Mouse (Mus musculus) cerebellum, adult 2 months (tissue): ENCODE measurements at regions not wholly inside any gene's neighbourhood (a gene's known extent, or its start where the extent isn't known, plus 50 kb on each side); places are given as distances from the start of the nearest gene placed in this dataset.

Experiments used
- DNase-seq, 2 experiments: peaks; one replicate each; pipeline ENCODE4 v3.0.0; 2021
- H3K27ac ChIP-seq: fragments of 200-500 bp; 2 replicates; pipeline ENCODE4 v1.5.1; 2012; ENCODE audit warnings: low read length, control low read depth, inconsistent platforms; ENCODE audit not compliant: insufficient read depth
- H3K27me3 ChIP-seq: fragments of 200-500 bp; 2 replicates; pipeline ENCODE4 v1.6.1; 2012; ENCODE audit warnings: inconsistent platforms, mild to moderate bottlenecking, low read length, moderate library complexity; ENCODE audit not compliant: control insufficient read depth, insufficient read depth
- H3K4me1 ChIP-seq: fragments of 200-500 bp; 2 replicates; pipeline ENCODE4 v1.6.1; 2011; ENCODE audit warnings: low read length; ENCODE audit not compliant: control insufficient read depth, insufficient read depth
- H3K4me3 ChIP-seq: fragments of 200-500 bp; replicated peaks from 2 replicates; pipeline ENCODE3; 2011; ENCODE audit warnings: mild to moderate bottlenecking, low read depth, low read length, control low read depth; ENCODE audit not compliant: insufficient read depth
- CTCF ChIP-seq: fragments of 200-500 bp; IDR thresholded peaks from 2 replicates; pipeline ENCODE4 v1.5.1; 2011; ENCODE audit warnings: low read depth, mild to moderate bottlenecking, control low read depth, low read length, moderate library complexity, borderline replicate concordance; ENCODE audit not compliant: insufficient read depth
- POLR2A ChIP-seq: fragments of 200-500 bp; IDR thresholded peaks from 2 replicates; pipeline ENCODE4 v1.6.1; 2011; ENCODE audit warnings: low read length, control low read depth, borderline replicate concordance; ENCODE audit not compliant: insufficient read depth
- WGBS: fragments of 180-500 bp; shearing (Covaris S2); methylation state at CpG from one replicate; pipeline ENCODE4 v1.1.7; 2018; 5-methylcytosine and 5-hydroxymethylcytosine counted together

- TF ChIP-seq CTCF (no peak), POLR2A (no peak)
- Histone ChIP-seq H3K4me1 (no peaks in the 10 kb centered on the region), H3K27me3 (no peaks in the 10 kb centered on the region), H3K4me3 (no peak overlapping the region), H3K27ac (no peak overlapping the region)
- 86% methylated on average over 2 of the region's 2 CpGs for WGBS
- DNase-seq = no peak
Observed at GRCm38 (mm10) chr15:27381565-27381964, 84.9 kb upstream of the Ank start.

- no peak overlapping the region for H3K4me3 ChIP-seq
- WGBS = 98% methylated on average over 2 of the region's 2 CpGs
- DNase-seq = no peak
- TF ChIP-seq CTCF = no peak
- no peak for TF ChIP-seq POLR2A
- no peaks in the 10 kb centered on the region for H3K4me1 ChIP-seq
- H3K27ac ChIP-seq = no peak overlapping the region
- no peaks in the 10 kb centered on the region for H3K27me3 ChIP-seq
Observed at GRCm38 (mm10) chr15:27390567-27390966, 75.9 kb upstream of the Ank start.

DNA sequence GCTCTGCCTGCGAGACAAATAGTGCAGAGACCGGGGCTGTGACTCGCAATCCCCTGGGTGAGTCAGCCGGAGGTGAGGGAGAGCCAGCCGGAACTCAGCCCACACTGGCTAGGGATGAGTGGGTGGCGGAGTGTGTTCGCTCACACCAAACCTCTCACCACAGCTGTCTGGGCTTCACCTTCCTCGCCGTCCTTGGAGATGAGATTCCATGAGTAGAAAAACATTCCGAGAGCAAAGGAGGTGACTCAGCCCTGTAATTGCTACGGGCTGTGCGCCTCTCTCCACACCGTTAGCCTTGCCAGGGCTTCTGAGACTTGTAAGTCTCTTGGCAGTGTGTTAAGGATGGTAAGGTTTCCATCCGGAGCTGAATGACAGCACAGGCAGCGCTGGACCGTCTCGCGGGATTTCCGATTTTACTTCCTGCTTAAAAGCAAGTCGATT is 60.7 kb upstream of the Ank start:
- Histone ChIP-seq H3K4me3 (no peak overlapping the region), H3K27ac (no peak overlapping the region)

GRCm38 (mm10) chr15:27409856-27410255 is 56.6 kb upstream of the Ank start:
- 95% methylated on average over 8 of the region's 8 CpGs for WGBS
- TF ChIP-seq CTCF (no peak), POLR2A (no peak)
- no peak for DNase-seq
- H3K27ac ChIP-seq = no peak overlapping the region
- H3K4me3 ChIP-seq = no peak overlapping the region
- H3K4me1 ChIP-seq = no peaks in the 10 kb centered on the region
- no peaks in the 10 kb centered on the region; the same call in 1 of the 2 replicates for H3K27me3 ChIP-seq

More for the DNA sequence above, 60.7 kb upstream of the Ank start:
- H3K4me1 ChIP-seq = no peaks in the 10 kb centered on the region
- no peak for DNase-seq
- TF ChIP-seq CTCF = no peak
- TF ChIP-seq POLR2A = no peak
- 84% methylated on average over 20 of the region's 20 CpGs for WGBS
- H3K27me3 ChIP-seq = no peaks in the 10 kb centered on the region; the same call in 1 of the 2 replicates

DNA sequence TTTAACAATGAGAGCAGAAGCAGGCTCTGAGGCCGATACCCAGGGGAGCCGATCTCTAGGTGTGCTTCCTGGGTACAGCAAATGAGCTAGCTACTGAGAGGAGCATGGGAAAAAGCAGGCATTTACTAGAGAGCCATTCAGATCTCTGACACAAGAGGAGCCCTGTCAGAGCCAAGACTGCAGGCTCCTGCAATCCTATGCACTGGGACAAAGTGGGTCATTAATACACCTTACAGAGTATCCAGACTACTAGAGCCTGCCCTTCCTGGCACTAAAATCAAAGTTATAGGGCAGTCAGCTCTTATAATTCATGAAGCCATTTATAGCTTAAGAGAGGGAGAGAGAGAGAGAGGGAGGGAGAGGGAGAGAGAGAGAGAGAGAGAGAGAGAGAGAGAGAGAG is 54.2 kb upstream of the Ank start:
- 82% methylated on average over 2 of the region's 2 CpGs for WGBS
- DNase-seq = peak in 1 of 2 experiments; percentile 9
- TF ChIP-seq POLR2A = no peak
- TF ChIP-seq CTCF = no peak
- H3K4me1 ChIP-seq = no peaks in the 10 kb centered on the region
- H3K27me3 ChIP-seq = no peaks in the 10 kb centered on the region; the same call in 1 of the 2 replicates
- no peak overlapping the region for H3K4me3 ChIP-seq
- no peak overlapping the region for H3K27ac ChIP-seq

DNA sequence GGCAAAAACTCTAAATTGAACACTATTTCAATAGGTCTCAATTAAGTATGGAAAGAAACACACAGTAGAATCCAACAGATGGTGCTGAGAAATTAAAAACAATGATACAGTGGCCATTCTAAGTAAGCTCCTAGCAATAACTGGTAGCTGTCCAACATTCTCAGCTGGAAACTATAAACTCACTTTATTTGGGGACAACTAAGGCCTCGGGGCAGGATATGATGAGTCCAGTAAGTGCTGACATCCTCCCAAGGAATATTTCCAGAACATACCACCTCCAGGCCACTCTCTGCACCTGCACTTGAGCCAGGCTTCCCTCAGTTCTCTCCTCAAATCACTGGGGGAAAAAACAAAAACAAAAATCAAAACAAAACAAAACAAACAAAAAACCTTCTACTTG is 53.7 kb upstream of the Ank start:
- WGBS = 10% methylated on average over 1 of the region's 1 CpGs
- H3K27ac ChIP-seq = no peak overlapping the region
- no peaks in the 10 kb centered on the region for H3K4me1 ChIP-seq
- no peaks in the 10 kb centered on the region; the same call in 1 of the 2 replicates for H3K27me3 ChIP-seq
- DNase-seq = peak in 1 of 2 experiments; percentile 40
- TF ChIP-seq POLR2A (no peak), CTCF (no peak)
- H3K4me3 ChIP-seq = no peak overlapping the region

- TF ChIP-seq CTCF = no peak
- no peak for TF ChIP-seq POLR2A
- no peak overlapping the region for H3K27ac ChIP-seq
- 86% methylated on average over 7 of the region's 7 CpGs for WGBS
Observed at GRCm38 (mm10) chr15:27413486-27413885, 53.0 kb upstream of the Ank start.

GRCm38 (mm10) chr15:27414819-27415218 is 51.7 kb upstream of the Ank start:
- Histone ChIP-seq H3K27ac (no peak overlapping the region), H3K4me1 (no peaks in the 10 kb centered on the region), H3K4me3 (no peak overlapping the region), H3K27me3 (no peaks in the 10 kb centered on the region; the same call in 1 of the 2 replicates)
- no peak for TF ChIP-seq POLR2A
- no peak for TF ChIP-seq CTCF
- DNase-seq = no peak
- WGBS = 70% methylated on average over 7 of the region's 7 CpGs

More at GRCm38 (mm10) chr15:27413486-27413885, 53.0 kb upstream of the Ank start:
- Histone ChIP-seq H3K27me3 (no peaks in the 10 kb centered on the region; the same call in 1 of the 2 replicates), H3K4me1 (no peaks in the 10 kb centered on the region), H3K4me3 (no peak overlapping the region)
- no peak for DNase-seq
